Mouse (Mus musculus) 3T3-L1 (cell line): ENCODE data around the gene Gm20792.
"Not testable (repeated sequence)": the region's sequence is repeated elsewhere in the genome, so short reads cannot be mapped to it uniquely, and the experiment has no call there.

ENCODE experiments used
- DNase-seq: peaks from one replicate; pipeline ENCODE4 v3.0.0-alpha.2; 2015; ENCODE audit warnings: low read depth, low spot score

Gm20792 gene

DNA sequence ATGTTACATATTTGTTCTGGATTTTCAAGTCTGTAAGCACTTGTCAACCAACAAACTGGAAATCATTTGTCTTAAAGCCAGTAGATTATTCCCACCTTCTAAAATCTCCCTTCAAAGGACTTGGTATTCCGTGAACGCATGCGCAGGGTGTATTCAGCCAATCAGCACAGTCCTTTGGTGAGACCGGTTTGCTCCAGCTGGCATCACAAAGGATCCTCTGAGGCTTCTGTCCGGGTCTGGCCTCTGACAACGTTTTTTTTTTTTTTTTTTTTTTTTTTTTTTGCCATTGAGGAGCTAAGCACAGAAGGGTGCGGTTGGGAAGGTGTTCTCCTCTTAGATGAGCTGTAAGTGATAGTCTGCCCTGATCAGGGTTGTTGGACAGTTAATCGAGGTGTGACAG is at the start of gene Gm20792:
Gene Gm20792 (plus strand): TSS at position 301 of the 400 bp plus-strand sequence.
- DNase-seq = not testable (repeated sequence)
